ENCODE assay signal across 18 mouse cellular contexts in genomic region chr7:66120139-66120538, GRCm38 (mm10). TPM values are rescaled to one million over a fixed set of nuclear protein-coding genes. Genes with fewer than 3 reads are reported as not detected.
DNase-seq lines count a peak whose midpoint lies in the region; ATAC-seq and TF ChIP-seq lines count a peak whose summit lies in the region.
"Had no signal": no experiment of that assay in that cellular context is flagged by ENCODE, and none has a peak within 500 bp of the region (broad histone marks: within the 10 kb centered on the region; RNA-seq: fewer than 3 reads in every experiment).

No protein-coding gene starts in this region.

- no peak for TF ChIP-seq EP300 in liver, postnatal 0 days (IDR thresholded peaks at IDR 0.05; ENCODE audit: low read depth)

- no peak for DNase-seq in forebrain, embryonic 11.5 days (ENCODE audit: low spot score)
- DNase-seq in liver, postnatal 0 days = no peak
- DNase-seq in liver = no peak
- peak; percentile 37 for DNase-seq in cerebellum, adult 8-10 months
- DNase-seq in c-Kit-positive CD71-positive TER-119-positive erythroid progenitor cells, embryonic 14.5 days (ENCODE audit: low spot score) = no peak
- no peak for DNase-seq in frontal cortex, postnatal 25 days (ENCODE audit: low spot score in 2 of 2)
- DNase-seq: heart, postnatal 10 days; kidney, adult 11 months; kidney, postnatal 4 days; lung, postnatal 10 days; thymus, postnatal 25 days had no signal

- no peak overlapping the region for H3K9ac ChIP-seq in forebrain, embryonic 13.5 days
- no peak overlapping the region for H3K9ac ChIP-seq in forebrain, embryonic 11.5 days (ENCODE audit: low read length)
- no peak overlapping the region for H3K9ac ChIP-seq in liver, postnatal 0 days (replicated peaks)
- H3K9ac ChIP-seq in hindbrain, embryonic 16.5 days (ENCODE audit: low read depth, low read length) = no peak overlapping the region
- H3K9ac ChIP-seq: neural tube, embryonic 15.5 days had no signal

- peak overlapping the region; percentile 2; the same call in 1 of the 2 replicates for H3K27ac ChIP-seq in forebrain, embryonic 13.5 days
- no peak overlapping the region for H3K27ac ChIP-seq in forebrain, embryonic 11.5 days (ENCODE audit: low read depth, low read length)
- H3K27ac ChIP-seq in liver, postnatal 0 days (ENCODE audit: low read depth) = peak overlapping the region; percentile 46; the same call in 1 of the 2 replicates
- 0 out of 2 replicates have a peak overlapping the region, but pooled peaks have one; percentile 27 for H3K27ac ChIP-seq in hindbrain, embryonic 16.5 days (ENCODE audit: low read depth, low read length)
- H3K27ac ChIP-seq: left cerebral cortex, adult 2 months; neural tube, embryonic 15.5 days had no signal

- 79% methylated on average over 1 of the region's 1 CpGs for WGBS in forebrain, embryonic 13.5 days
- WGBS in forebrain, embryonic 11.5 days = 81% methylated on average over 1 of the region's 1 CpGs
- WGBS in liver, postnatal 0 days (ENCODE audit: insufficient replicate concordance) = 51% methylated on average over 1 of the region's 1 CpGs
- 65% methylated on average over 1 of the region's 1 CpGs for WGBS in hindbrain, embryonic 16.5 days

- ATAC-seq in forebrain, embryonic 13.5 days = no peak
- no peak for ATAC-seq in forebrain, embryonic 11.5 days (replicated peaks; ENCODE audit: low FRiP score)
- no peak for ATAC-seq in liver, postnatal 0 days
- no peak for ATAC-seq in hindbrain, embryonic 16.5 days
- ATAC-seq: activated CD4-positive, CD25-positive, alpha-beta regulatory T cell, adult 4 months; midbrain, embryonic 16.5 days had no signal

- H3K27me3 ChIP-seq in forebrain, embryonic 13.5 days = no peaks in the 10 kb centered on the region
- no peaks in the 10 kb centered on the region for H3K27me3 ChIP-seq in forebrain, embryonic 11.5 days (ENCODE audit: control insufficient read depth, insufficient read depth, low read length)
- H3K27me3 ChIP-seq in liver, postnatal 0 days (ENCODE audit: insufficient read depth, low read length) = no peaks in the 10 kb centered on the region
- H3K27me3 ChIP-seq in hindbrain, embryonic 16.5 days (replicated peaks; ENCODE audit: control insufficient read depth, insufficient read depth, low read length) = no peaks in the 10 kb centered on the region
- H3K27me3 ChIP-seq: neural tube, embryonic 15.5 days had no signal

- H3K4me1 ChIP-seq in forebrain, embryonic 13.5 days = peaks cover 65% of the 10 kb centered on the region
- H3K4me1 ChIP-seq in forebrain, embryonic 11.5 days (replicated peaks; ENCODE audit: control insufficient read depth, insufficient read depth, low read length) = 0 out of 2 replicates have a peak, but pooled peaks cover 6% of the 10 kb centered on the region
- peaks cover 30% of the 10 kb centered on the region for H3K4me1 ChIP-seq in liver, postnatal 0 days (ENCODE audit: insufficient read depth)
- H3K4me1 ChIP-seq in hindbrain, embryonic 16.5 days (ENCODE audit: control insufficient read depth, insufficient read depth, low read depth, low read length) = peaks cover 22% of the 10 kb centered on the region

- H3K36me3 ChIP-seq in forebrain, embryonic 13.5 days (ENCODE audit: poor library complexity, severe bottlenecking) = peaks cover 1% of the 10 kb centered on the region
- H3K36me3 ChIP-seq in forebrain, embryonic 11.5 days (ENCODE audit: control insufficient read depth, insufficient read depth, low read length) = no peaks in the 10 kb centered on the region
- no peaks in the 10 kb centered on the region for H3K36me3 ChIP-seq in liver, postnatal 0 days (replicated peaks; ENCODE audit: insufficient read depth, low read length)
- no peaks in the 10 kb centered on the region for H3K36me3 ChIP-seq in hindbrain, embryonic 16.5 days (ENCODE audit: control insufficient read depth, insufficient read depth, low read length)
- H3K36me3 ChIP-seq: neural tube, embryonic 15.5 days had no signal

- no peak for TF ChIP-seq CTCF in liver, postnatal 0 days (IDR thresholded peaks at IDR 0.05; ENCODE audit: low read depth)

- H3K4me3 ChIP-seq in forebrain, embryonic 13.5 days = no peak overlapping the region
- no peak overlapping the region for H3K4me3 ChIP-seq in forebrain, embryonic 11.5 days (ENCODE audit: low read depth, low read length)
- H3K4me3 ChIP-seq in liver, postnatal 0 days (ENCODE audit: low read depth, low read length) = no peak overlapping the region
- H3K4me3 ChIP-seq in hindbrain, embryonic 16.5 days (ENCODE audit: low read length) = no peak overlapping the region
- H3K4me3 ChIP-seq: left cerebral cortex, adult 2 months; neural tube, embryonic 15.5 days had no signal

- no peaks in the 10 kb centered on the region for H3K9me3 ChIP-seq in forebrain, embryonic 13.5 days (replicated peaks)
- no peaks in the 10 kb centered on the region for H3K9me3 ChIP-seq in forebrain, embryonic 11.5 days (ENCODE audit: control insufficient read depth, low read length)
- H3K9me3 ChIP-seq in liver, postnatal 0 days (ENCODE audit: low read length) = no peaks in the 10 kb centered on the region
- no peaks in the 10 kb centered on the region for H3K9me3 ChIP-seq in hindbrain, embryonic 16.5 days (ENCODE audit: control insufficient read depth, low read length)
- H3K9me3 ChIP-seq: G1E; neural tube, embryonic 15.5 days had no signal

- no peak overlapping the region for H3K4me2 ChIP-seq in forebrain, embryonic 13.5 days
- no peak overlapping the region for H3K4me2 ChIP-seq in forebrain, embryonic 11.5 days (ENCODE audit: low read depth, low read length, severe bottlenecking)
- H3K4me2 ChIP-seq in liver, postnatal 0 days (ENCODE audit: low read depth, low read length) = no peak overlapping the region
- H3K4me2 ChIP-seq in hindbrain, embryonic 16.5 days (ENCODE audit: low read length) = no peak overlapping the region
- H3K4me2 ChIP-seq: neural tube, embryonic 15.5 days had no signal

RNA-seq across cellular contexts. Expression of gene Chsy1, which starts 10.8 kb away (rescaled TPM):
- 14.2 and 14.5 TPM in 2 replicates for polyA plus RNA-seq in forebrain, embryonic 13.5 days (2015; fragmentation: Nextera tagmentation; extraction: Ambion mirVana)
- 17.7 and 18.6 TPM in 2 replicates for polyA plus RNA-seq in forebrain, embryonic 11.5 days (2014; fragmentation: Nextera tagmentation; extraction: Ambion mirVana)
- 3.9 and 5.0 TPM in 2 replicates for polyA plus RNA-seq in liver, postnatal 0 days (2015; fragmentation: Nextera tagmentation; extraction: Ambion mirVana)
- 8.7 and 10.0 TPM in 2 replicates for polyA plus RNA-seq in hindbrain, embryonic 16.5 days (2015; fragmentation: Nextera tagmentation; extraction: Ambion mirVana)

RNA-seq across cellular contexts. Expression of gene Selenos, which starts 40.7 kb away (rescaled TPM):
- polyA plus RNA-seq in forebrain, embryonic 13.5 days (2015; fragmentation: Nextera tagmentation; extraction: Ambion mirVana) = 70.7 TPM in 2 replicates
- 62.8 and 64.2 TPM in 2 replicates for polyA plus RNA-seq in forebrain, embryonic 11.5 days (2014; fragmentation: Nextera tagmentation; extraction: Ambion mirVana)
- polyA plus RNA-seq in liver, postnatal 0 days (2015; fragmentation: Nextera tagmentation; extraction: Ambion mirVana) = 103 and 120 TPM in 2 replicates
- polyA plus RNA-seq in hindbrain, embryonic 16.5 days (2015; fragmentation: Nextera tagmentation; extraction: Ambion mirVana) = 94.9 and 99.1 TPM in 2 replicates
